7 mouse cellular contexts compared by ENCODE assay signal in the genomic region with DNA sequence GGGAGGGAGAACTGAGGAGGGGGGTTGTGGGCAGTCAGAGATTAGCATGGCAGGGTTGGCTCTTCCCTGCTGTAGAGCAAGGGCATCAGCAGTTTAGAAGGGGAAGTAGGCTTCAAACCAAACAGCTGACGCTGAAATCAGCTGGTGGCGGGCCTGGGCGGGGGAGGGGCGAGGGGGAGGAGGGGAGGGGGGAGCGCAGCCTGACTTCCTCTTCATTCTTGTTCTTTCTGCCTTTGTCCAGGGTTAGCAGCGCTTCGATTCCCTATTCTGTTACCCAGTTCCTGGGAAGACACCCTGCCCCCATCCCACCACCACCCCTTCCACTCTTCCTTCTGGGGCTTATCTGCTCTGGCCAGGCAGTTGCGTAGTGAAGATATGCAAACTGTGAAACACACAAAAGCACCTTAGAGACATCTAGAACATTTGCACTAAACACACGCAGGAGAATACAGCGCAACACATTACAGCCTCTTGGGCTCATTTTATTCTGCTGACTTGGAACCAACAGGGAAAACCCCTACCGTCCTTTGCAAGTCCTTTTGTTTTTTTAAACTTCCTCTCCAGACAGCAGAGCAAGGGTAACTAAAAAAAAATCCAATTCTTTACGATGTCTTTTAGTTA.
DNase-seq lines count a peak whose midpoint lies in the region; ATAC-seq and TF ChIP-seq lines count a peak whose summit lies in the region.

No protein-coding gene starts in this region.

- H3K4me3 ChIP-seq in CH12.LX (replicated peaks in 1 of 3; ENCODE audit: low read depth in 2 of 3, low read length in 2 of 3, poor library complexity in 1 of 3), result peak overlapping the region in 2 of 3 experiments; percentile 27 to 43
- no peak overlapping the region for H3K4me3 ChIP-seq in forebrain, embryonic 15.5 days
- H3K4me3 ChIP-seq in neural tube, embryonic 12.5 days, result no peak overlapping the region

- dilution Hi-C loops in CH12.LX (cut with MboI; ENCODE audit: extremely low pct_ligation_motif_present, extremely low pct_unique_long_range_greater_than_20kb, low sequenced_read_pairs), result no loop called here

- no peaks in the 10 kb centered on the region for H3K9me3 ChIP-seq in CH12.LX (replicated peaks; ENCODE audit: low read length)
- H3K9me3 ChIP-seq in forebrain, embryonic 15.5 days, result no peaks in the 10 kb centered on the region
- H3K9me3 ChIP-seq in neural tube, embryonic 12.5 days, result no peaks in the 10 kb centered on the region

- no peak for TF ChIP-seq CTCF in CH12.LX (conservative IDR thresholded peaks at IDR 0.05 in 1 of 2, IDR thresholded peaks at IDR 0.05 in 1 of 2; ENCODE audit: low read depth in 2 of 2, low read length in 2 of 2)

- peak; percentile 83 for DNase-seq in CH12.LX (ENCODE audit: extremely low read depth)
- peak; percentile 60 for DNase-seq in ZHBTc4 (ENCODE audit: low read depth, low spot score)
- DNase-seq in induced T-regulatory cell, adult 2 months (ENCODE audit: low read depth), result peak; percentile 65
- peak; percentile 37 to 41 for DNase-seq in lung, adult 18-20 months
- DNase-seq in thymus, postnatal 36 days, result peak; percentile 68 to 71

- TF ChIP-seq POLR2A in CH12.LX (IDR thresholded peaks at IDR 0.05; ENCODE audit: low read depth, low read length), result no peak

- peak overlapping the region; percentile 76 for H3K9ac ChIP-seq in CH12.LX (ENCODE audit: insufficient read depth, low read depth)
- H3K9ac ChIP-seq in forebrain, embryonic 15.5 days (replicated peaks), result no peak overlapping the region; the same call in 1 of the 2 replicates
- no peak overlapping the region for H3K9ac ChIP-seq in neural tube, embryonic 12.5 days

- H3K27ac ChIP-seq in CH12.LX (ENCODE audit: insufficient read depth, low read depth), result peak overlapping the region; percentile 99
- H3K27ac ChIP-seq in forebrain, embryonic 15.5 days (replicated peaks), result no peak overlapping the region
- H3K27ac ChIP-seq in neural tube, embryonic 12.5 days, result no peak overlapping the region

- TF ChIP-seq EP300 in CH12.LX (IDR thresholded peaks at IDR 0.05; ENCODE audit: low read length), result peak; percentile 84

- H3K36me3 ChIP-seq in CH12.LX (replicated peaks in 1 of 2; ENCODE audit: control insufficient read depth in 1 of 2, insufficient read depth in 1 of 2, low read length in 1 of 2), result no peaks in the 10 kb centered on the region
- no peaks in the 10 kb centered on the region for H3K36me3 ChIP-seq in forebrain, embryonic 15.5 days
- H3K36me3 ChIP-seq in neural tube, embryonic 12.5 days, result no peaks in the 10 kb centered on the region

- in situ Hi-C loops in CH12.LX (cut with MboI; ENCODE audit: low pct_ligation_motif_present, low pct_unique_long_range_greater_than_20kb, low sequenced_read_pairs), result loop anchor here (10.0 kb wide), 1 partner anchor 97 kb away; a partner anchor contains a TSS

- 19% methylated on average over 9 of the region's 12 CpGs for WGBS in forebrain, embryonic 15.5 days
- WGBS in neural tube, embryonic 12.5 days, result 27% methylated on average over 7 of the region's 12 CpGs

- peak; percentile 78 for ATAC-seq in forebrain, embryonic 15.5 days (replicated peaks)
- peak; percentile 86 for ATAC-seq in neural tube, embryonic 12.5 days (ENCODE audit: low FRiP score, low read depth)

- no peaks in the 10 kb centered on the region for H3K79me2 ChIP-seq in CH12.LX (replicated peaks; ENCODE audit: control insufficient read depth, extremely low read depth, insufficient read depth, poor library complexity, severe bottlenecking)

- TF ChIP-seq RAD21 in CH12.LX (IDR thresholded peaks at IDR 0.05; ENCODE audit: low read depth, low read length), result no peak; the same call in none of the 2 replicates

- peak overlapping the region; percentile 88 for H3K4me2 ChIP-seq in CH12.LX (ENCODE audit: insufficient read depth, low read depth, poor library complexity, severe bottlenecking)
- peak overlapping the region; percentile 34 for H3K4me2 ChIP-seq in forebrain, embryonic 15.5 days (replicated peaks)
- peak overlapping the region; percentile 51 for H3K4me2 ChIP-seq in neural tube, embryonic 12.5 days (replicated peaks)

- H3K4me1 ChIP-seq in CH12.LX (ENCODE audit: control insufficient read depth in 1 of 2, insufficient read depth in 2 of 2), result peaks cover 32 to 77% of the 10 kb centered on the region in 2 experiments
- peaks cover 7% of the 10 kb centered on the region; the same call in 1 of the 2 replicates for H3K4me1 ChIP-seq in forebrain, embryonic 15.5 days
- peaks cover 7% of the 10 kb centered on the region for H3K4me1 ChIP-seq in neural tube, embryonic 12.5 days

- no peaks in the 10 kb centered on the region for H3K27me3 ChIP-seq in CH12.LX (replicated peaks)
- H3K27me3 ChIP-seq in forebrain, embryonic 15.5 days, result no peaks in the 10 kb centered on the region
- no peaks in the 10 kb centered on the region for H3K27me3 ChIP-seq in neural tube, embryonic 12.5 days (replicated peaks)

TF ChIP-seq in CH12.LX, 34 proteins besides CTCF, POLR2A, EP300 and RAD21:
- TF ChIP-seq ZC3H11A (IDR thresholded peaks at IDR 0.05; ENCODE audit: low read depth, low read length) (no peak), PAX5 (IDR thresholded peaks at IDR 0.05; ENCODE audit: low read length) (no peak), CHD2 (IDR thresholded peaks at IDR 0.05; ENCODE audit: low read length) (peak; percentile 81), ETS1 (conservative IDR thresholded peaks at IDR 0.05; ENCODE audit: low read depth, low read length) (peak; percentile 95), TBP (conservative IDR thresholded peaks at IDR 0.05; ENCODE audit: low read depth, low read length) (0 out of 2 replicates have a peak, but pooled peaks have one; percentile 25), IRF4 (IDR thresholded peaks at IDR 0.05; ENCODE audit: low read depth, low read length) (peak; percentile 46; the same call in 1 of the 2 replicates), RCOR1 (conservative IDR thresholded peaks at IDR 0.05; ENCODE audit: low read depth, low read length) (peak; percentile 70), MAZ (IDR thresholded peaks at IDR 0.05; ENCODE audit: low read depth, low read length) (peak; percentile 15), TCF12 (IDR thresholded peaks at IDR 0.05; ENCODE audit: low read depth, low read length) (peak; percentile 69), MYC (IDR thresholded peaks at IDR 0.05; ENCODE audit: low read depth, low read length) (no peak), GABPA (IDR thresholded peaks at IDR 0.05; ENCODE audit: insufficient replicate concordance, low read depth, low read length) (no peak), ZNF384 (IDR thresholded peaks at IDR 0.05; ENCODE audit: low read depth, low read length) (peak; percentile 95), MAFK (IDR thresholded peaks at IDR 0.05; ENCODE audit: insufficient replicate concordance, low read length) (peak; percentile 82), USF2 (conservative IDR thresholded peaks at IDR 0.05; ENCODE audit: low read depth, low read length) (no peak), E2F4 (IDR thresholded peaks at IDR 0.05; ENCODE audit: insufficient replicate concordance, low read depth, low read length) (peak; percentile 66; the same call in 1 of the 2 replicates), MAX (IDR thresholded peaks at IDR 0.05; ENCODE audit: low read length) (peak; percentile 75), MXI1 (IDR thresholded peaks at IDR 0.05; ENCODE audit: low read depth, low read length) (0 out of 2 replicates have a peak, but pooled peaks have one; percentile 60), ELF1 (IDR thresholded peaks at IDR 0.05; ENCODE audit: low read depth, low read length) (peak; percentile 40; the same call in 1 of the 2 replicates), JUND (conservative IDR thresholded peaks at IDR 0.05; ENCODE audit: low read depth, low read length) (peak; percentile 48; the same call in 1 of the 2 replicates), UBTF (IDR thresholded peaks at IDR 0.05; ENCODE audit: low read depth, low read length) (no peak), KAT2A (IDR thresholded peaks at IDR 0.05; ENCODE audit: insufficient replicate concordance, low read length) (no peak), ZKSCAN1 (IDR thresholded peaks at IDR 0.05; ENCODE audit: borderline replicate concordance, low read depth, low read length) (no peak), CHD1 (IDR thresholded peaks at IDR 0.05; ENCODE audit: low read depth, low read length) (peak; percentile 31; the same call in 1 of the 2 replicates), POLR2AphosphoS2 (IDR thresholded peaks at IDR 0.05; ENCODE audit: low read depth, low read length) (peak; percentile 45; the same call in 1 of the 2 replicates), SIN3A (IDR thresholded peaks at IDR 0.05; ENCODE audit: low read length) (peak; percentile 71; the same call in 1 of the 2 replicates), NRF1 (IDR thresholded peaks at IDR 0.05; ENCODE audit: low read depth, low read length) (peak; percentile 53; the same call in 1 of the 2 replicates), BHLHE40 (IDR thresholded peaks at IDR 0.05; ENCODE audit: low read depth, low read length) (peak; percentile 55; the same call in 1 of the 2 replicates), NELFE (IDR thresholded peaks at IDR 0.05; ENCODE audit: low read depth, low read length) (no peak), HCFC1 (IDR thresholded peaks at IDR 0.05; ENCODE audit: low read depth, low read length) (no peak; the same call in none of the 2 replicates), USF1 (IDR thresholded peaks at IDR 0.05; ENCODE audit: low read depth, low read length) (no peak), SMC3 (IDR thresholded peaks at IDR 0.05; ENCODE audit: low read depth, low read length) (peak; percentile 18; the same call in 1 of the 2 replicates), JUN (IDR thresholded peaks at IDR 0.05; ENCODE audit: insufficient read depth, low read depth, low read length) (peak; percentile 10; the same call in 1 of the 2 replicates), ZMIZ1 (IDR thresholded peaks at IDR 0.05; ENCODE audit: low read depth, low read length) (0 out of 2 replicates have a peak, but pooled peaks have one; percentile 44), MEF2A (IDR thresholded peaks at IDR 0.05; ENCODE audit: borderline replicate concordance, low read depth, low read length) (peak; percentile 76)

Comparison
In these comparisons a context has a peak if more than half of its experiments do, and no peak if none do; other contexts are left out.
1. H3K4me2 ChIP-seq: peak in every context shown above with its lines; median percentile 88 in CH12.LX; 51 in neural tube, embryonic 12.5 days; 34 in forebrain, embryonic 15.5 days.
2. H3K4me3 ChIP-seq: peak in CH12.LX (2 of 3); none in forebrain, embryonic 15.5 days (single experiment) and neural tube, embryonic 12.5 days (single experiment).
3. Peak in every context shown above with its lines, with median percentiles within 50 percentile points of each other: DNase-seq.